Mouse (Mus musculus) midbrain, embryonic 15.5 days (tissue): ENCODE results near the gene Vegfc. TPM values are rescaled to one million over a fixed set of nuclear protein-coding genes. Genes with fewer than 3 reads are reported as not detected.

ENCODE experiments used
- ATAC-seq: fragments of 200-750 bp; cut with Nextera tagmentation; replicated peaks from 2 replicates; pipeline ENCODE4 v1.8.0; 2017; ENCODE audit warnings: moderate TSS enrichment
- H3K27ac ChIP-seq: fragments of 300-500 bp; sonication (generic); 2 replicates; pipeline ENCODE4 v1.5.1; 2015; ENCODE audit warnings: mild to moderate bottlenecking, inconsistent platforms
- H3K27me3 ChIP-seq: fragments of 300-500 bp; sonication (generic); replicated peaks from 2 replicates; pipeline ENCODE4 v1.6.1; 2015; ENCODE audit warnings: inconsistent platforms
- H3K36me3 ChIP-seq: fragments of 300-500 bp; sonication (generic); replicated peaks from 2 replicates; pipeline ENCODE4 v1.6.1; 2015; ENCODE audit warnings: inconsistent platforms
- H3K4me1 ChIP-seq: fragments of 300-500 bp; sonication (generic); 2 replicates; pipeline ENCODE4 v1.6.1; 2015; ENCODE audit warnings: inconsistent platforms
- H3K4me2 ChIP-seq: fragments of 300-500 bp; sonication (generic); 2 replicates; pipeline ENCODE4 v1.6.1; 2015; ENCODE audit warnings: inconsistent platforms, mild to moderate bottlenecking, moderate library complexity
- H3K4me3 ChIP-seq: fragments of 300-500 bp; sonication (generic); 2 replicates; pipeline ENCODE4 v1.5.1; 2015; ENCODE audit warnings: mild to moderate bottlenecking, inconsistent platforms
- H3K9ac ChIP-seq: fragments of 300-500 bp; sonication (generic); 2 replicates; pipeline ENCODE4 v1.6.1; 2015; ENCODE audit warnings: mild to moderate bottlenecking, inconsistent platforms
- H3K9me3 ChIP-seq: fragments of 300-500 bp; sonication (generic); 2 replicates; pipeline ENCODE4 v1.6.1; 2016; ENCODE audit warnings: inconsistent platforms
- WGBS: fragments of 180-500 bp; shearing (Covaris S2); methylation state at CpG from one replicate; pipeline ENCODE4 v1.1.7; 2015; ENCODE audit warnings: mixed read lengths; 5-methylcytosine and 5-hydroxymethylcytosine counted together
- polyA plus RNA-seq: library from polyadenylated mRNA; unstranded; fragments of >200 nt; fragmentation: Nextera tagmentation; extraction: Ambion mirVana; gene quantifications from 2 replicates; pipeline ENCODE4 v1.2.1, GENCODE M21; 2015

The Vegfc gene
- polyA plus RNA-seq, 1 experiment from 2014 or later, result 4.5 TPM

GRCm38 (mm10) chr8:54089204-54089603 lies 11.8 kb downstream of the Vegfc start:
- Histone ChIP-seq H3K36me3 (no peaks in the 10 kb centered on the region), H3K9me3 (no peaks in the 10 kb centered on the region), H3K4me2 (no peak overlapping the region), H3K4me1 (no peaks in the 10 kb centered on the region), H3K9ac (no peak overlapping the region), H3K27ac (no peak overlapping the region), H3K4me3 (no peak overlapping the region), H3K27me3 (no peaks in the 10 kb centered on the region)
- no peak for ATAC-seq
- 71% methylated on average over 4 of the region's 4 CpGs for WGBS

GRCm38 (mm10) chr8:54089901-54090300 lies 12.5 kb downstream of the Vegfc start:
- 95% methylated on average over 2 of the region's 2 CpGs for WGBS
- ATAC-seq, result no peak
- Histone ChIP-seq H3K9ac (no peak overlapping the region), H3K9me3 (no peaks in the 10 kb centered on the region), H3K27ac (no peak overlapping the region), H3K4me2 (no peak overlapping the region), H3K27me3 (no peaks in the 10 kb centered on the region), H3K4me1 (no peaks in the 10 kb centered on the region), H3K4me3 (no peak overlapping the region), H3K36me3 (no peaks in the 10 kb centered on the region)

DNA sequence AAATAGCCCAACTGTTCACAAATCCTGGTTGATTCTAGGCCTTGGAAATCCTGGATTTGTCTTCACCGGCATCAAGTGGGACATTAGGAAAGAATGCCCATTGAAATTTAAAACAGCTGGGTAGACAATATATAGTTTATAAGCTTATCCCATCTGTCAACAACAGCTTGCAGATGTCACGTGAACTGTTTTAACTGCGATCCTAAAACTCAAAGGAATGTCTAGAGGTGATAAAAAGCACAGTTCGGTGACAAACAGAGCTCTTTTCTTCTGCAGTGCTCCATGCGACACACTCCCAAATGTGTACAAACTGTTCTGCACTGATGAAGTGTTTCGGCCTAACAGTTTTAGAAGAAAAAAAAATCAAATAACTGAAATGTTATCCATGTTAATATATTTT lies 22.7 kb downstream of the Vegfc start:
- H3K4me1 ChIP-seq, result no peaks in the 10 kb centered on the region
- H3K4me3 ChIP-seq, result no peak overlapping the region
- no peaks in the 10 kb centered on the region for H3K36me3 ChIP-seq
- 33% methylated on average over 6 of the region's 6 CpGs for WGBS
- H3K27ac ChIP-seq, result no peak overlapping the region
- ATAC-seq, result no peak
- no peaks in the 10 kb centered on the region for H3K27me3 ChIP-seq
- no peak overlapping the region for H3K9ac ChIP-seq
- H3K4me2 ChIP-seq, result no peak overlapping the region
- H3K9me3 ChIP-seq, result no peaks in the 10 kb centered on the region

DNA sequence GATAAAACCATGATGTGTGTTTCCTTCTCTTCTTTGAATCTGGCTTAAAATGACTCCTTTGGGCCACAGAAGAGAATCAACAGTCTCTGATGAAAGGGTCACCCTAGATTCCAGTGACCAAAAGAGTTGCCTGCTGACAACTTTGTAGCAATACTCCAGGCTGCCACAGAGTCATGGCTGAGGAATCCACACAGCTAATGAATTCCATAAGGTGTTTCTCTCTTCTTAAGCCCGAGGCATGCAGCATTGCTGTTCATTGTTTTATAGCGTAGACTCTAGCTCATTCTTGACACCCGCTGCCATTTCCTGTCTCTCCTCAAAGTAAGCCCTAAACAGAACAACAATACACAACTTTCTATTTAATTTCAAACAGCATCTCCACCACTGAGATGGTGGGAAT lies 37.2 kb downstream of the Vegfc start:
- H3K36me3 ChIP-seq, result no peaks in the 10 kb centered on the region
- no peak overlapping the region for H3K27ac ChIP-seq
- no peaks in the 10 kb centered on the region for H3K27me3 ChIP-seq
- no peaks in the 10 kb centered on the region for H3K4me1 ChIP-seq
- no peaks in the 10 kb centered on the region for H3K9me3 ChIP-seq
- H3K4me3 ChIP-seq, result no peak overlapping the region
- 63% methylated on average over 3 of the region's 3 CpGs for WGBS
- no peak overlapping the region for H3K9ac ChIP-seq
- H3K4me2 ChIP-seq, result no peak overlapping the region
- no peak for ATAC-seq

- H3K4me1 ChIP-seq, result no peaks in the 10 kb centered on the region
- no peaks in the 10 kb centered on the region for H3K9me3 ChIP-seq
- H3K36me3 ChIP-seq, result no peaks in the 10 kb centered on the region
- H3K4me2 ChIP-seq, result no peak overlapping the region
- WGBS, result 79% methylated on average over 7 of the region's 7 CpGs
- ATAC-seq, result no peak
- no peak overlapping the region for H3K4me3 ChIP-seq
- H3K27me3 ChIP-seq, result no peaks in the 10 kb centered on the region
- no peak overlapping the region for H3K9ac ChIP-seq
- no peak overlapping the region for H3K27ac ChIP-seq
These were observed 42.7 kb downstream of the Vegfc start for GRCm38 (mm10) chr8:54120115-54120514.

- no peak overlapping the region for H3K27ac ChIP-seq
These were observed 44.5 kb downstream of the Vegfc start for GRCm38 (mm10) chr8:54121942-54122341.

GRCm38 (mm10) chr8:54122345-54122744 lies 44.9 kb downstream of the Vegfc start:
- Histone ChIP-seq H3K9ac (no peak overlapping the region), H3K4me1 (no peaks in the 10 kb centered on the region), H3K9me3 (no peaks in the 10 kb centered on the region), H3K4me2 (no peak overlapping the region), H3K4me3 (no peak overlapping the region), H3K36me3 (no peaks in the 10 kb centered on the region), H3K27ac (no peak overlapping the region), H3K27me3 (no peaks in the 10 kb centered on the region)
- no peak for ATAC-seq
- 80% methylated on average over 1 of the region's 1 CpGs for WGBS

More at GRCm38 (mm10) chr8:54121942-54122341, 44.5 kb downstream of the Vegfc start:
- Histone ChIP-seq H3K9ac (no peak overlapping the region), H3K4me1 (no peaks in the 10 kb centered on the region), H3K4me2 (no peak overlapping the region), H3K36me3 (no peaks in the 10 kb centered on the region), H3K9me3 (no peaks in the 10 kb centered on the region), H3K27me3 (no peaks in the 10 kb centered on the region), H3K4me3 (no peak overlapping the region)
- WGBS, result 76% methylated on average over 3 of the region's 3 CpGs
- ATAC-seq, result no peak

DNA sequence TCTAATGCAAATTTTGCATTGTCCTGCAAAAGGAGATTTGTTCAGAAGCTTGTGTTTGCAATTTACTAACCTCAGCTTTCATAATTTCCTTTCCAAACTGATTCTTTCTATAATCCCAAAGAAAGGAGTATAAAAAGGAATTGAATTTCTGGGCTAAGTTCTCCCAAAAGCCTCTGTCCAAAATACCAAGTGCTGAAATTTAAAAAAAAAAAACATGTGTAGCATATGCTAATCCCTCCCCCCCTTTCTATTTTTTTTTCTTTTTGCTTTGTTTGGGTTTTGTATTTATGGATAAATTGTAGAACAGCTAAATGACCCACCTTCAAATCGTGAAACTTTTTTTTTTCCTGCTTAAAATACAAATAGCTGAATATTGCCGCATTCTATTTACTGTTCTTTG lies 53.2 kb downstream of the Vegfc start:
- 85% methylated on average over 2 of the region's 2 CpGs for WGBS
- Histone ChIP-seq H3K4me1 (no peaks in the 10 kb centered on the region), H3K27me3 (no peaks in the 10 kb centered on the region), H3K27ac (no peak overlapping the region), H3K36me3 (no peaks in the 10 kb centered on the region), H3K9me3 (no peaks in the 10 kb centered on the region), H3K4me3 (no peak overlapping the region), H3K9ac (no peak overlapping the region), H3K4me2 (no peak overlapping the region)
- ATAC-seq, result no peak

DNA sequence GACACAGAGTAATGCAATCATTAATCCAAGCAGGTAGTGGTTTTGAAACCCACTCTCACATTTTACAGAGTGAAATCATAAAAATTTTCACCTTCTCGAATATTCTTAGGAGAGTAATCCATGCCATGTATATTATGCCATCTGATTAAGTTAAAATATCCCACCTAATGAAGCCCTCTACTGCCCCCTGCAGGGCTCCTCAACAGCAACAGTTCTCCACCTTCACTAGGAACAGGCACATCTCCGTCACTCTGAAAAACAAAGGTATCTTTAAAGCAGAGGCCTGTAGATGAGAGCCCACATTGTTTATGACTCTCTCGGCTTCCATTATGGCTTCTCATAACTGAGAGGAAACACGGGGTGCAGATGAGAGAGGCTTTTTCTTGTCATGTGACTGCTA lies 75.8 kb downstream of the Vegfc start:
- H3K27me3 ChIP-seq, result no peaks in the 10 kb centered on the region
- H3K27ac ChIP-seq, result no peak overlapping the region
- H3K9ac ChIP-seq, result no peak overlapping the region
- 62% methylated on average over 4 of the region's 4 CpGs for WGBS
- H3K36me3 ChIP-seq, result no peaks in the 10 kb centered on the region
- H3K4me3 ChIP-seq, result no peak overlapping the region
- ATAC-seq, result 0 out of 2 replicates have a peak, but pooled peaks have one; percentile 33
- no peaks in the 10 kb centered on the region for H3K4me1 ChIP-seq
- no peak overlapping the region for H3K4me2 ChIP-seq
- no peaks in the 10 kb centered on the region for H3K9me3 ChIP-seq

GRCm38 (mm10) chr8:54163505-54163904 lies 86.1 kb downstream of the Vegfc start:
- WGBS, result 12% methylated on average over 5 of the region's 5 CpGs
- peak; percentile 76 for ATAC-seq
- no peaks in the 10 kb centered on the region for H3K27me3 ChIP-seq
- H3K36me3 ChIP-seq, result no peaks in the 10 kb centered on the region
- no peak overlapping the region for H3K4me3 ChIP-seq
- H3K4me1 ChIP-seq, result peaks cover 3% of the 10 kb centered on the region; the same call in 1 of the 2 replicates
- H3K9ac ChIP-seq, result no peak overlapping the region
- H3K4me2 ChIP-seq, result peak overlapping the region; percentile 27; the same call in 1 of the 2 replicates
- no peaks in the 10 kb centered on the region for H3K9me3 ChIP-seq
- no peak overlapping the region for H3K27ac ChIP-seq

DNA sequence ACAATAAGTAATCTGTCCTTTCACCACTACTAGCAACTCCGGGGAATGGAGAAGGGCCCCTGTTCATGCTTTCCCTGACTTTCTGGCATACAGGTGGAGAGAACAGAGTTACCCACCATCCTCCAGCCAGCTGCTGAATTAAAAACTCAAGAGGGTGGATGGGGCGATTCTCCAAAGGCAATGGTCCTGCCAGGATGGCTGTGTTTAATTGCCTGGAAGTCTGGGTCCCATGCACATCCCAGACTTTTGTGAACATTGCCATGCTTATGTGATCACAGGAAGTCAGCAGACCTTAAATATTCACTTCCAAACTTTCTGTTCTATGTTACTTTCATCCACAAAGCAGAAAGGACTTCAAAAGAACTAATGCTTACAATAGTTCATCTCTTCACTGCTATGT lies 107.9 kb downstream of the Vegfc start:
- H3K27ac ChIP-seq, result no peak overlapping the region
- 72% methylated on average over 2 of the region's 2 CpGs for WGBS
- H3K4me2 ChIP-seq, result no peak overlapping the region
- no peaks in the 10 kb centered on the region for H3K36me3 ChIP-seq
- H3K9ac ChIP-seq, result no peak overlapping the region
- no peak for ATAC-seq
- H3K9me3 ChIP-seq, result no peaks in the 10 kb centered on the region
- H3K4me3 ChIP-seq, result no peak overlapping the region
- no peaks in the 10 kb centered on the region for H3K4me1 ChIP-seq
- no peaks in the 10 kb centered on the region for H3K27me3 ChIP-seq

DNA sequence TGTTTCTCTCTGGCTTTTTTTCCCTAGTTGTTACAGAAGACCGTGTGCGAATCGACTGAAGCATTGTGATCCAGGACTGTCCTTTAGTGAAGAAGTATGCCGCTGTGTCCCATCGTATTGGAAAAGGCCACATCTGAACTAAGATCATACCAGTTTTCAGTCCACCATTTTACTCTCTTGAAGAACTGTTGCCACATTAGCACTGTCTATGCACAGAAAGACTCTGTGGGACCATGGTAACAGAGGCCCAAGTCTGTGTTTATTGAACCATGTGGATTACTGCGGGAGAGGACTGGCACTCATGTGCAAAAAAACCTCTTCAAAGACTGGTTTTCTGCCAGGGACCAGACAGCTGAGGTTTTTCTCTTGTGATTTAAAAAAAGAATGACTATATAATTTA lies 108.5 kb downstream of the Vegfc start:
- H3K27ac ChIP-seq, result no peak overlapping the region
- no peaks in the 10 kb centered on the region for H3K27me3 ChIP-seq
- no peaks in the 10 kb centered on the region for H3K36me3 ChIP-seq
- no peaks in the 10 kb centered on the region for H3K9me3 ChIP-seq
- 86% methylated on average over 6 of the region's 6 CpGs for WGBS
- H3K4me1 ChIP-seq, result no peaks in the 10 kb centered on the region
- no peak overlapping the region for H3K4me3 ChIP-seq
- H3K9ac ChIP-seq, result no peak overlapping the region
- no peak for ATAC-seq
- no peak overlapping the region for H3K4me2 ChIP-seq

DNA sequence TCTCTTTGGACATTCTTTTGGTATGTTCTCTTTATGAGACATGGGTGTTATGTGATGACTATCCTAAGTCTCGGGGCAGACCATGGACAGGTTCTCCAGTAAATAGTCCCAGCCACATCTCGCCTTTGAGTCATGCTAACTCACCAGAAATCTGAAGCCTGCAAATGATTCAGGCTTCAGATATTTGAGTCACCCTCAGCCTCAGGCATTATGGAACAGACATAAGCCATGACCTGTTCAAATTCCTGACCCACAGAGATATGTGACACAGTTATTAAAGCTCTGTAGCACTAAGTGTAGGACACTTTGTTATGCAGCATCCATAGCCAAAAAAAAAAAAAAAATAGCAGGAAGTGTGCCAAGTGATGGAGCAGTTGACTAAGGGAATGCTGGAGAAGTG lies 138.8 kb downstream of the Vegfc start:
- H3K4me3 ChIP-seq, result no peak overlapping the region
- ATAC-seq, result no peak
- H3K4me2 ChIP-seq, result no peak overlapping the region
- no peak overlapping the region for H3K9ac ChIP-seq
- H3K4me1 ChIP-seq, result no peaks in the 10 kb centered on the region
- H3K27ac ChIP-seq, result no peak overlapping the region
- H3K36me3 ChIP-seq, result no peaks in the 10 kb centered on the region
- no peaks in the 10 kb centered on the region for H3K9me3 ChIP-seq
- 92% methylated on average over 2 of the region's 2 CpGs for WGBS
- H3K27me3 ChIP-seq, result no peaks in the 10 kb centered on the region
